Mouse (Mus musculus): Measurements from ENCODE around the gene Exoc6. TPM values are rescaled to one million over a fixed set of nuclear protein-coding genes. Genes with fewer than 3 reads are reported as not detected.

The Exoc6 gene
- 10 to 100 TPM; 58.8 to 64.0 TPM for total RNA-seq (2023)

GRCm38 (mm10) chr19:37550101-37551039, at the start of gene Exoc6:
Gene Exoc6 (plus strand): TSS chr19:37550418.

DNA sequence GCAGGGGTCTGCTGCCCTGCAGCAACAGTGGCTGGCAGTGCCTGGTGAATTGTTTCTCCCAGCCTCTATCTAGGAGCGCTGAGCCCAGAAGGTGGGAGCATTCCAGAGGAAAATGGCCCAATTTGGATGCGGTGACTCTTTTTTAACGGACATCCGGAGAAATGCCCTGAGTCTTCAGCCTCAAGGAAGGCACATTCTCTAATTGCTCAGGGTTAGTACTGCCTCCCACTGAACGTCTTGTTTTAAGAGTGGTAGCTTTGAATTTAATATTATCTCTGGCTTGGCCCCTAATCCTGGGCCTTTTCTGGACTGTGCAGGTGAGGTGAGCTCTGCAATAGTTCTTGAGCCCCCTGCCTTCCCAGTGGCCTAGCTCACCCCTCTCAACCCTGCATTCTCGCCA, 135.1 kb downstream of the Exoc6 start, which contains the start of gene Cyp26c1:
Gene Cyp26c1, plus strand, starts transcription at position 301 of the 400 bp plus-strand sequence.

GRCm38 (mm10) chr19:37697651-37698272, 147.5 kb downstream of the Exoc6 start, which contains the start of gene Cyp26a1:
Gene Cyp26a1 (plus strand): TSS chr19:37697798.

Other genes starting within 250 kb of the Exoc6 start
- 10 to 100 TPM; 30.7 to 32.9 TPM for gene Ide, start 212.6 kb upstream of the Exoc6 start, total RNA-seq (2023)
- 10 to 100 TPM; 67.0 to 67.2 TPM for gene Kif11, start 174.0 kb upstream of the Exoc6 start, total RNA-seq (2023)
- gene Hhex, start 115.6 kb upstream of the Exoc6 start, total RNA-seq (2023) = 10 to 100 TPM; 56.3 to 60.9 TPM
- gene Cyp26c1, start 135.2 kb downstream of the Exoc6 start, total RNA-seq (2023) = under 1 TPM; 0.39 to 0.46 TPM
- gene Cyp26a1, start 147.4 kb downstream of the Exoc6 start, total RNA-seq (2023) = not detected

All from neutrophil, adult 83 days (primary cell).